Mouse (Mus musculus) layer of hippocampus, adult 18-20 months (tissue): ENCODE data around the gene Dpy19l3. TPM values are rescaled to one million over a fixed set of nuclear protein-coding genes. Genes with fewer than 3 reads are reported as not detected.

ENCODE experiments used
- DNase-seq, 2 experiments: peaks; one replicate each; pipeline ENCODE4 v3.0.0; 2022; ENCODE audit warnings: low spot score in 2 of 2
- long read RNA-seq: library from polyadenylated mRNA; stranded (forward); transcript quantifications from one replicate; pipeline ENCODE4 v2.0.0, GENCODE M21; 2021
- total RNA-seq, 2 experiments: library from RNA; stranded (reverse); gene quantifications; 2 replicates each; pipeline ENCODE4 v1.2.3; 2021

Gene Dpy19l3
- 10 to 100 TPM; 85.2 to 94.9 TPM for total RNA-seq
- long read RNA-seq, full-length matches to known transcripts: 6 of 26 reads
- long read RNA-seq, partial matches to known transcripts: 12 of 26 reads
- long read RNA-seq, other reads (novel, unspliced or antisense): 8 of 26 reads

DNA sequence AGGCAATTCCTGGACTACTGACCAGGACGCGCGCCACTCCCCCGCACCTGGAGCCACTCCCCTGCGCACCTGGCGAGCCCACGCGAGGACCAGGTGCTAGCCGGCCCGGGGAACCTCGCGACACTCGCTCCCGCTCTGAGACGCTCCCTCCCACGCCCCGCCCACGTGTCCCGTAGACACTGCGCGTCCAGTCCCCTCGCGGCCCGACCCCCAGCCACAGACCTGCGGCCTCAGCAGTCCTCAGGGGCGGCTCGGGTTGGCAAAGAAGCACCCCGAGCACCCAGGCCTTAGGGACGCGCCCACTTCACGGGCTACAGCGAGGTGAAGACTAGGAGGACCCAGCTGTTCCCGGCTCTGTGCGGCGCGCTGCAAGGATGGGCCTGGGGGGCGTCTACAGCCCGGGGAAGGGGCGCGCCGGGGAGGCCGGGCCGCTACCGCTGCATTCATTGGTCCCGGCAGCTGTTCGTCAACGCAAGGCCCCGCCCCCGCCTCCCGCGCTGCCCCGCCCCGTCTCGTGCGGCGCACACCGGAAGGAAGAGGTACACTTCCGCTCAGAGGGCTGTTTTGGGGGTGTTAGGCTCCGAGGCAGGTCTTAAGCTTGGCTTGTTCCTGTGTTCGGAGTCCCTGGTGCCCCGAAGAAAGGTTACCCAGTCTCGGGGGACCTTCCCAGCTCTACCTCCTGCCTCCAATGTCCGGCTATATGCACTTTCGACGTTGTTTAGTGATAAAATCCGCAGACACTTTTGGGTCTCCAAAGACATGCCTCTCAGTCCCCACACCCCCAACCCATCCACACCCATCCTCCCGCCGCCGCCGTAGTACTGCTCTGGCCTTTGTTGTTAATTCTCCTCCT is at the start of gene Dpy19l3:
TSS of gene Dpy19l3 (minus strand) at position 422 of the 853 bp plus-strand sequence.
- DNase-seq: peak; percentile 80 to 89

DNA sequence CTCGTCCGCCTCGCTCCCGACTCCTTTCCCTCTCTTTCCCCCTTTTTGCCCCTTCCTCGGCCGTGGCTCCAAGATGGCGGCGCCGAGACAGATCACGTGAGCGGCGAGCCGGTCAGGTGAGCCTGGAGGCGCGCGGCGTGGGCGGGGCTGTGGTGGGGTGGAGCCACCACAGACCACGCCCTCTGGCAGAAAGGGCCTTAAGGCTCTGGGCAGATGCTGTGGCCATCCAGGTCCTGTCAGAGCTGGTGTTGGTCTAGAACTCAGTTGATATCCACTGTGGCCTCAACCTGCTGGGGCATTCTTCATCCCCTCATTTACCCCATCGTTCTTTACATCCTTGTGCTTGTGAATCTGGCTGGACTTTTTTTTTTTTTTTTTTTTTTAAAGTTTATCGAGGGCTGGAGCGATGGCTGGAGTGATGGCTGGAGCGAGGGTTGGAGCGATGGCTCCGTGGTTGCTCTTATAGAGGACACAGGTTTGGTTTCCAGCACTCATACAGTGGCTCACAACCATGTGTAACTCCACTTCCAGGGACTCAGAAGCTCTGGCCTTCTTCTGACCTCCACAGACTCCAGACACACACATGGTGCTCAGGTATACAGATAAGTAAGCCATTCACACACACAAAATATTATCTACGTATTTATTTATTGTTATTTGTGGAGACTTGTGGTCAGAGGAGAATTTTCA is 48.8 kb upstream of the Dpy19l3 start, which contains the start of gene Zfp507:
TSS of gene Zfp507 (minus strand) at position 98 of the 690 bp plus-strand sequence.
- peak; percentile 85 to 88 for DNase-seq

DNA sequence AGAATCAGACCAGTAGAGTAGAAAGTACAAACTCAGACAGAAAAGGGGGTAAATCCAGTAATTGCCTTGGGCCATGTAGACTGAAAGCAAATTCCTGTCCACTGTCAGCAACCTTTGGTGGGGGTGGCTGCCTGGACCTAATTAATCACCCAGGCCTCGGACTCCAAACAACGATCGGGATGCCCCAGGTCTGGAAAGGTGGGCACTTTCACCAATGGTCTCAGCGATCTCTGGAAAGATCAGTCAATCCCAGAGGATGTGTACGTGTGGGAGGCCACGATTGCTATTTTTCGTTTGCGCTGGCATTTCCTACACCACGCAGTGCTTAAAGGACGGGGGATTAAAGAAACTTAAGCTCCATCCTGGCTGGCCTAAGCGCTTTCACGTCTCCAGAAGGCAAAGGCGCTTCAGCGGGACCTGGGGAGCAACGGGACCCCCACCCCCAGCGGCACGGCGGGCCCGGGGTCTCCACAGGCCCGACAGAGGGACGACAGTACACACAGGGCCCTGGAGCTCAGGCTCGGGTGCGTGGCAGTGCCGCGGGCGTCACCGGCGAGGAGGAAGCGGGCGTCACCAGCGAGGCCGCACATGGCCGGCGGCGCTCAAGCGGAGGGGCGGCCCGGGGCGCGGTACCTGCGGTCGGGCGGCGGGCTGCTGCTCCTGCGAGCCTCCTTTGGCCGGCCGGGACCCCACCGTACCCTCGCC is 48.1 kb upstream of the Dpy19l3 start:
- peak in 1 of 2 experiments; percentile 25 for DNase-seq

DNA sequence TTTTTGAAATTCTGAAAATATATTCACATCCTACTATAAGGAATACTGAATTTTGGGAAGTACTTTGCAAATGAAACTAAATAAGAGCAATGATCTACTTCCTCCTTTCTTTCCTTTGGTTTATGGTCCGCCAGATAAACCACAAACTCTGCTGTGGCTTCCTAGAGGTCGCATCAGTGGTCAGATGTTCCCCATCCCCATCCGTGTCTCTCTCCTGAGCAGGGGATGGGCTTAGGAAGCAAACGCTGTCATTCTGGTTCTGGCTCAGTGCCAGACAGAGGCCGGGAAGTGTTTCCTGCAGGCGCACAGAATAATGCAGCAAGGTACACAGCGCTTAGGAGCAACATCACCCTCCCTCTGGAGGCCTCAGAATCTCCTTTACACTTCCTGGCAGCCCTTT is 41.9 kb upstream of the Dpy19l3 start:
- no peak for DNase-seq

DNA sequence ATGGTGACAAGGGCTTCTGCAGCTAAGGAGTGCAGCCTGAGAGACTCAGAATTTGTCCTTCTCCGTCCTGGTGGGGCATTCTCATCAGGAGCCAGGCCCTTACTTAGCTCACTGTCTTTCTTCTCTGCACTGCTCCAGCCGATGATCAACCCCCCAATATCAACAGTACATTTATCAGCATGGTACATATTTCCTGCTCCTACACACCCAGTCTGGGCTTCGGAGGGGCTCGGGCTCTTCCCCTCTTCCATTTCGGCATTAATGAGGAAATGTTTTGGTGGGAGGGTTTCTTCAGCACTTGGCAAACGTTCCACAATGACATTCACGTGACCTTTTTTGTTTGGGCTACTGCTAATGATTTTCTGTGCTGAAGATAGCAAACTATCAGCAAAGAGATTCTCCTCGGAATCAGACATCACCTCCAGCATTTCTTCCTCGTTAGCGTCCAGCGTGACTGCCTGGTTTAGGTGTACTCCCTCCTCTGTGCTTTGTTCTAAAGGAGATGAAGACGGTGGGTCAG is 40.0 kb upstream of the Dpy19l3 start:
- no peak for DNase-seq

DNA sequence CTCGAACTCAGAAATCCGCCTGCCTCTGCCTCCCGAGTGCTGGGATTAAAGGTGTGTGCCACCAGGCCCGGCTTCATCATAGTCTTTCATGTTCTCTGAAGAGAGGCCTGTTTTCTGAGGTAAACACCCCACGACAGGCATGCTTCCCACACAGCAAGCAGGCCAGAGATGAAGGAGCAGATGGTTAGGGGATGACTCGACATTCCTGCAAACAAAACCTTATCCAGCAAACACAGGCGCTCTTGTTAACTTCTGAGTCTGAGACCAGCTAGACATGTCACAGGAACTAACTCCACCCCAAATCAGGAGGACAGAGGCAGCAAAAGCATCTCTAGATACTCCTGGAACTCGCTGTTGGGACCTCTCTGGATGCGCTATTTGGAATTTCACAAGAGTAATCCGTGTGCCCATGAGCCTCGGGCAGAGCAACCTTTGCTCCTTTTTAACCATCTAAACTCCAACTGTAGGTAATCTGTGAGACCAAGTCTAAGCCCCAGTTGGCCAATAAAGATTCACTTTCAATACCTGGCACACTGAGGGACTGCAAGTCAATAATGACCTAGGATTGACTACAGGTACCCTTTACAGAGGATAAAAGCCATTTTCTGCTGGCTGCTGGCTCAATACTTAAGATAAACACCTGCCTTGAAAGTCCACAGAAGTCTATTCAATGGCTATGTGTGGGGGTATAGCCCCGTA is 38.0 kb upstream of the Dpy19l3 start:
- peak; percentile 53 to 74 for DNase-seq

DNA sequence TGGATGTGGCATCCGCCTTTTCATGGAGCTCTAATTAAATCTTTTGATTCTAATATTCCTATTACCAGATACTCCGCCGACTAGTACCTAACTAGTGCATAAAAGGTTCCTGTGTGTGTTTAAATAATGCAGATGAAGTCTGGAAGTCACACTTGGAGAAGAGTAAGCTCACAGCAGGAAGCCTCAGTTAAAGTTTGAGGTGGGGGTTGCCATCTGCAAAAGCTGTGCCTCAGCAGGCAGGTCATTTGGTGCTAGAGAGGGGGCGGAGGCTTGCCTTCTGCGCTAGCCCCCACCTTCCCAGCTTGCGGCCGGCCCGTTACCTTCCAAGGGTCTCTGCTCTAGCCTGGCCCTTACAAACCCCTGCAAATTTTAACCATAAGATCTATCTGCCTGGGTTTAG is 36.7 kb upstream of the Dpy19l3 start:
- DNase-seq: no peak

DNA sequence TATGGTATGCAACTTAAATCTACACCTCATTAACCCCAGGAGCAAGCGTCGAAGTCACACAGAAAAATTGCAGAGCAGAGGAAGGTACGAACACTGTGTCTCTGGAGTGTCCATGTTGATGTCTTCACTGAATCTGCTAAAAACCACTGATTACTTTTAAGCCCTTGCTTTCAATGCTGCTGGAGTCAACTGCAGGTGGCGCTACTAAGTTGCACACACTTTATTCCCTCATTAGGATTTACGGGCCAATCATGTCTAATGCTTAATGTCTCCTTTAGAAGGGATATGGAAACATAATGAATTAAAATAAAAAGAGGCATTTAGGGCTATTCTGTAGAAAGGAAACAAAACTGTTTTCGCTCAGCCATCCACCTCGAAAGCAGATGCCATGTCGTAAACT is 35.9 kb upstream of the Dpy19l3 start:
- DNase-seq: no peak

DNA sequence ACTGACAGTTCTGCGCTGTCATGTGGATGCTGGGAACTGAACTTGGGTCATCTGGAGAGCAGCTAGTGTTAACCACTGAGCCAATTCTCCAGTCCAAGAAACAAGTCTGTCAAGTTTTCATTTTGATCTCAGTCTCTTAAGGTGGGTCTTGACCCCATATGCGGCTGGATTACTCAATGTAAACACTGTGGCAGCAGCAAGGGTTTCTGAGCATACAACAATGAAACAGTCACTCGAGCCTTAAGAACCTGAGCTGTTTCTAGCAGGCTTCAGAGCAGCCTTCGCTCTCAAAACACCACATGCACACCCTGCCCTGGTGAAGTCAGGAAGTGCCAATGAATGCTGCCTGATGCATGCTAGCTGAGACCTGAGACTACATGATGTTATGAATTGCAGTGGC is 31.3 kb upstream of the Dpy19l3 start:
- no peak for DNase-seq

DNA sequence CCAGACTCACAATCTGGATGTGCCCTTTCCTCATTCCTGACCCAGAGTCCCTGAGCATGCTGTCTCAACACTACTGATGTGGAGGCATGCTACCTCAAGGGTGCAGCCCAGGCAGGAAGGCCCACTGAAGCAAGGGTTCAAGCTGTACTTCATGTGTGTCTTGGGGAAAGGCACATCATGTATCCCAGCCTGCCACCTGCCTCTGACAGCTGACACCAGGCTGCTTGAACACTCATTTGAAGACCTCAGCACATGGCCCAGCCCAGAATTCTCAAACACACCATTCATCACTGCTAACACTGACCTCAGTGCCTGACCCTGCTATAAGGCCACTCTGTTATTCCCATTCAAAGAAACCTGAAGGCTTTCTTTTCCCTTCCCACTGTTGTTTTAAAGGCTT is 28.0 kb upstream of the Dpy19l3 start:
- DNase-seq: no peak

DNA sequence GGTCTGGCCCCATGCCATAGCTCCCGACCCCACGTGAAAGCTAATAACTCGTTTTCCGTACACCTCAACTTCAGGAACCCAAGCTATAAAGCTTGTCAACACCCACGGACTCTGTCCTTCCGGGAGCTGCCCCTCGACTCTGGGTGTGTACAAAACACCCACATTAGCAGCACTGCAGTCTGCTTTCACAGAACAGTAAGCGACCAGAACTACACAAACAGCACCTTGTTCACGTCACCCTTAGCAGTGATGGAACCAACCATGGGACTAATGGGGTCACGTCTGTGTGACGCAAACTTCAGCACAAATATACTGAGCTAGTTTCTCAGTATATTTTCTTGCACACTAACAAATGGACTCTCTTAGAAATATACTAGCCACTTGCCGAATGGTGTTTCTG is 19.9 kb upstream of the Dpy19l3 start:
- no peak for DNase-seq

DNA sequence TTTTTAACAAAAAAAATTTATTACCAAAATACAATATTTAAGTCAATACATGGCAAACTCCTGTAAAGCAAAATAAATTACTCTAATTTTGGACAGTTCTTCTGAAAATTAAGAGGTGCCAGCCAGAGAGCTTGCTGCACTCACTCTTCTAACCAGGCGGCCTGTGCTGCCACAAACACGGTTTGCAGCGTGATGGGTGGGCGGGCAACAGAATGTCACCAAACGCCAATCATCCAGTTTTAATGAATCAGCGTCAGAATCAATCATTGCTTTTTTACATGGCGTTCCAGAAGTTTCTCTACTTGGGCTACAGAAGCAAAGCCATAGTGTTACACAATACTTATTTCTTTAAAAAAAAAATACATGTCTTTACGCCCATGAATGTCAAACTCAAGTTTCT is 18.1 kb upstream of the Dpy19l3 start:
- DNase-seq: peak; percentile 40 to 79

DNA sequence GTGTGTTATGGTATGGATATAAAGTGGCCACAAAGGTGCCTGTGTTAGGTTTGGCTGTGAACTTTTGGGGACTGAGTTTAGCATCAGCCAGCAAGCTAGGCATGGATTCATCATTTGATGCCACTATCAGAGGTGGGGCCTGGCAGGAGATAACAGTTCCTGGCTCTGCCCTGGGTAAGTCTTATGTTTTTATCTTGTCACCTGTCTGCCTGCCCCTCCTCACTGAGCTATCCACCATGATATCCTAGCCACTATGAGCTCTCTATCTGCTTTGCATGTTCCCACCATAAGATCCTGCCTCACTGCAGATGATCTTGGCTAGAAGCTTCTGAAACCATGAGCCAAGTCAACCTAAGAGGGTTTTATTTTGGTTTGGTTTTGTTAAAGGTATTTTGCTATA is 16.9 kb upstream of the Dpy19l3 start:
- DNase-seq: no peak

DNA sequence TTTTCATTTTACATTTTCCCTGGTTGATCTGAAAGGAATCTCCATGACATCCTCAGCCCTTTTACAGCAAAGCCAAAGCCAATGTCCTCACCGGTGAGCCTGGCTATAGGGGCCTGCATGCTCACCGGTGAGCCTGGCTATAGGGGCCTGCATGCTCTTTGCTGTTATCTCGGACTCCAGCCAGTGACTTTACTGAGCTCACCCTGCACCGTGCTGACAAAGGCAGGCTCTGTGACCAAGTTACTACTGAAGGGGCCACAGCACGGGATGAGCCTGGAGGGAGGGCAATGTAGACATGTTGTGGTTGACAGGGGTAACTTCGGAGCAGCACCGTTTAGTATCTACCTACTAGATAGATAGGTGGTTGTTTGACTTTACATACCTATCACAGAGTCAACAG is 15.9 kb upstream of the Dpy19l3 start:
- DNase-seq: no peak

DNA sequence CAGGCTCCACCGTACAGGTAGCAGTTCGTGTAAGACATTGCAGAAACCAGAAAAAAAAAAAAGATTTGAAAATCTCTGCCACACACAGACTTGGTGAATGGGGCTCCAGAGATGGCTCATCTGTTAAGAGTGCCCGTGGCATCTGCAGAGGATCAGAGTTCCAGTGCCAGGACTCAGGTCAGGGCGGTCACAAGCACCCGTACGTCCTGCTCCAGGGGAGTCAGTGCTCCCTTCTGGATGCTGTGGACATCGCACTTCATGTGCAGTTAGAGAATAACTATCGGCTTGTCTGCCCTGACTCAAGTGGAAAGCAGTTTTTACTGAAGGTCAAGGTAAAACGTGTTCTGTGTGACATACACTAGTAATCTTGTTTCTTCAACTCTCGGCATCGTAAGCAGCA is 10.2 kb upstream of the Dpy19l3 start:
- no peak for DNase-seq

DNA sequence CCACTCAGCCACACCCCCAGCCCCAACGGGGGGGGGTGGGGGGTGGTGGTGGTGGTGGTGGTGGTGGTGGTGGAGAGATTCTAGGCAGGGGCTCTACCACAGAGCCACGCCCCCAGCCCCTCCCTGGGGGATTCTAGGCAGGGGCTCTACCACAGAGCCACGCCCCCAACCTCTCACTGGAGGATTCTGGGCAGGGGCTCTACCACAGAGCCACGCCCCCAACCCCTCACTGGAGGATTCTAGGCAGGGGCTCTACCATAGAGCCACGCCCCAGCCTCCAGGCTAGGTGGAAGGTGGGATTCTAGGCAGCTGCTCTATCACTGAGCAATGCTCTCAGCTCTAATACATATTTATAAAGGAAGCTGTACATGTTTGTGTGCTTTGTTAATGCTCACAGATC is 7.5 kb upstream of the Dpy19l3 start:
- DNase-seq: no peak

DNA sequence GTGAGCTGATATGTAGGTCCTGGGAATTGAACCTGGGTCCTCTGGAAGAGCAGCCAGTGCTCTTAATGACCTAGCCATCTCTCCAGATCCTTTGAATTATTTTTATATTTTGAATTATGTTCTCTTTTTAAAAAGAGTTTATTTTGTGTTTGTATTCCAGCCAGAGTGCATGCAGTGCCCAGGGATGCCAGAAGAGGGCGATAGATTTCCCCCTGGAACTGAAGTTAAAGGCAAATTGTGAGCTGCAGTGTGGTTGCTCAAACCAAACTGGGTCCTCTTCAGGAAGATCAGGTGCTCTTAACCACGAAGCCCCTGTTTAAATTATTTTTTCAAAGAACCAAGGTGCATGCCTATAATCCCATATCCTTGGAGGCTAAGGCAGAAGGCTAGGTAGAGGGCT is 5.3 kb upstream of the Dpy19l3 start:
- no peak for DNase-seq

DNA sequence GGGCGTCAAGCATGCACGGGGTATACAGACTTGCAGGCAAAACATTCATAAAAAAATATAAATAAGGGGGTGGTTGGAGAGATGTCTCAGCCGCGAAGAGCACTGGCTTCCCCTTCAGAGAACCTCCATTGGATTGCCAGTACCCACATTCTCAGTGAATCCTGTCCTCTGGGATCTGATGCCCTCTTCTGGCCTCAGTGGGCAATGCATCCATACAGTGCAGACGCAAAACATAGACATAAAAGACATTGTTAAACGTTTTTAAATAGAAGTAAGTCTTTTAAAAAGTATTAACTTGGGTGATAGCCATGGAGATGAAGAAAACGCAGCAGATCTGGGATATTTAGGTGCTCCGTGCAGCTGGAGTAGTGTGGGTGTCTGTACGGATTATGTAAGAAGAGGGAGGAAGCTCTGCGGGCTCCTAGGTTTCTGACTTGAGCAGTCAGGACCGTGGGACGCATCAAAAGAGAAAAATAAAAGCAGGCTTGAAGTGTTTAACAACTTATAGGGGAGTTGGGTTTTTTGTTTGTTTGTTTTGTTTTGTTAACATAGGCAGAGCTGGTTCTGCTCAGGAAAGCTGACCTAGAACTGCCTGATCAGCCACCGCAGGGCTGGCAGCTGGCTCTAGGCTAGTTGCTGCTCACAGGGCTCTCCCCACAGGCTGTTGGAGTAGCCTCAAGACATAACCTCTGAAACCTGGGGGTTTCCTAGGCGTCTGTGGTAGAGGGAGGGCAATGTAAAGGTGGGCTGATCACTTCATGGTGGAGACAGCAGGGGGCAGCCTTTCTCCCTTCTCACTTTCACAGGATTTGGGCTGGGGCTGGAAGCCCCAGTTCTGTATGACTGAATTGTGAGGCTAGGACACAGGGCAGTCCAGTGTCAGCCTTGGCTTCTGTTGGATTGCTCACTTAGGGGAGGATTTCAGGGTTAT is 2.5 kb upstream of the Dpy19l3 start:
- DNase-seq: no peak

DNA sequence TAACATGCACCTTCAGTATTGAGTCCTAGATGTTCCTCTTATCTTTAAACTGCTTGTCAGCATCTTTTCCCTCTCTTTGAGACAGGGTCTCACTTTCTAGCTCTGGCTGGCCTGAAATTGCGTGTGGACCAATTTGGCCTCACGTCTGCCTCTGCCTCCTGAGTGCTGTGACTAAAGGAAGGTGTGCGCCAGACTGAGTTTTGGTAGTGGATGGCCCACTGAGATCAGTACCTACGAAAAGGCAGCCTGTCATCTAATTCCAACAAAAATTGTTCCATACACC is 573 bp upstream of the Dpy19l3 start:
- no peak for DNase-seq
